Mouse (Mus musculus) NIH3T3 (cell line): Measurements from ENCODE around the gene Armcx4.
"Not testable (repeated sequence)": the region's sequence is repeated elsewhere in the genome, so short reads cannot be mapped to it uniquely, and the experiment has no call there.

ENCODE experiments used
- DNase-seq: peaks from one replicate; pipeline ENCODE4 v3.0.0-alpha.2; 2012; ENCODE audit warnings: low read depth

The Armcx4 gene

GRCm38 (mm10) chrX:134686267-134686666, at the start of gene Armcx4:
Gene Armcx4, plus strand, starts transcription at chrX:134686519.
- peak; percentile 18 for DNase-seq

- DNase-seq = no peak
Measured at GRCm38 (mm10) chrX:134641000-134641760, 45.1 kb upstream of the Armcx4 start.

- DNase-seq = no peak
Measured at GRCm38 (mm10) chrX:134646338-134646737, 40.0 kb upstream of the Armcx4 start.

- no peak for DNase-seq
Measured at GRCm38 (mm10) chrX:134647421-134647820, 38.9 kb upstream of the Armcx4 start.

- peak; percentile 88 for DNase-seq
Measured at GRCm38 (mm10) chrX:134648031-134648692, 38.2 kb upstream of the Armcx4 start.

- no peak for DNase-seq
Measured at GRCm38 (mm10) chrX:134652061-134652460, 34.3 kb upstream of the Armcx4 start.

- DNase-seq = no peak
Measured at GRCm38 (mm10) chrX:134661586-134661985, 24.7 kb upstream of the Armcx4 start.

- DNase-seq = no peak
Measured at GRCm38 (mm10) chrX:134675022-134675421, 11.3 kb upstream of the Armcx4 start.

- no peak for DNase-seq
Measured at GRCm38 (mm10) chrX:134675959-134676358, 10.4 kb upstream of the Armcx4 start.

GRCm38 (mm10) chrX:134684936-134685335, 1.4 kb upstream of the Armcx4 start:
- DNase-seq = peak; percentile 40

- peak; percentile 46 for DNase-seq
Measured at GRCm38 (mm10) chrX:134686739-134687171, 436 bp downstream of the Armcx4 start.

- no peak for DNase-seq
Measured at GRCm38 (mm10) chrX:134689676-134690075, 3.4 kb downstream of the Armcx4 start.

GRCm38 (mm10) chrX:134690871-134691539, 4.7 kb downstream of the Armcx4 start:
- DNase-seq = no peak

GRCm38 (mm10) chrX:134691540-134691935, 5.2 kb downstream of the Armcx4 start:
- DNase-seq = no peak

- no peak for DNase-seq
Measured at GRCm38 (mm10) chrX:134716863-134717262, 30.5 kb downstream of the Armcx4 start.

- peak; percentile 82 for DNase-seq
Measured at GRCm38 (mm10) chrX:134717752-134718308, 31.5 kb downstream of the Armcx4 start, which contains the start of gene Armcx1. Gene Armcx1, plus strand, starts transcription at chrX:134717963.

- peak; percentile 83 for DNase-seq
Measured at GRCm38 (mm10) chrX:134718524-134718923, 32.2 kb downstream of the Armcx4 start.

- DNase-seq = not testable (repeated sequence)
Measured at GRCm38 (mm10) chrX:134723762-134724161, 37.4 kb downstream of the Armcx4 start.

GRCm38 (mm10) chrX:134729778-134730177, 43.5 kb downstream of the Armcx4 start:
- peak; percentile 59 for DNase-seq

GRCm38 (mm10) chrX:134737796-134738195, 51.5 kb downstream of the Armcx4 start:
- DNase-seq = no peak

GRCm38 (mm10) chrX:134739160-134739559, 52.8 kb downstream of the Armcx4 start:
- DNase-seq = no peak

- DNase-seq = no peak
Measured at GRCm38 (mm10) chrX:134741862-134742261, 55.5 kb downstream of the Armcx4 start.
